Mouse (Mus musculus): Measurements from ENCODE around the gene Stk4.
A peak's percentile ranks its signal among the peaks of the same experiment; 100 is the strongest.

- TF ChIP-seq POLR2A (IDR thresholded peaks at IDR 0.05; ENCODE audit: borderline replicate concordance, low read depth, low read length): peak; percentile 98
- no peak for TF ChIP-seq CTCF (IDR thresholded peaks at IDR 0.05; ENCODE audit: low read depth, low read length)
Observed at GRCm38 (mm10) chr2:164073918-164074578, 3.9 kb downstream of the Stk4 start.
